Mouse (Mus musculus) cerebellum, adult 2 months (tissue): ENCODE results near the gene 1500011B03Rik. TPM values are rescaled to one million over a fixed set of nuclear protein-coding genes. Genes with fewer than 3 reads are reported as not detected.
"Not testable (repeated sequence)": the region's sequence is repeated elsewhere in the genome, so short reads cannot be mapped to it uniquely, and the experiment has no call there.

Experiments used
- DNase-seq, 2 experiments: peaks; one replicate each; pipeline ENCODE4 v3.0.0; 2021
- H3K27ac ChIP-seq: fragments of 200-500 bp; 2 replicates; pipeline ENCODE4 v1.5.1; 2012; ENCODE audit warnings: low read length, control low read depth, inconsistent platforms; ENCODE audit not compliant: insufficient read depth
- H3K27me3 ChIP-seq: fragments of 200-500 bp; 2 replicates; pipeline ENCODE4 v1.6.1; 2012; ENCODE audit warnings: inconsistent platforms, mild to moderate bottlenecking, low read length, moderate library complexity; ENCODE audit not compliant: control insufficient read depth, insufficient read depth
- H3K4me1 ChIP-seq: fragments of 200-500 bp; 2 replicates; pipeline ENCODE4 v1.6.1; 2011; ENCODE audit warnings: low read length; ENCODE audit not compliant: control insufficient read depth, insufficient read depth
- H3K4me3 ChIP-seq: fragments of 200-500 bp; replicated peaks from 2 replicates; pipeline ENCODE3; 2011; ENCODE audit warnings: mild to moderate bottlenecking, low read depth, low read length, control low read depth; ENCODE audit not compliant: insufficient read depth
- CTCF ChIP-seq: fragments of 200-500 bp; IDR thresholded peaks from 2 replicates; pipeline ENCODE4 v1.5.1; 2011; ENCODE audit warnings: low read depth, mild to moderate bottlenecking, control low read depth, low read length, moderate library complexity, borderline replicate concordance; ENCODE audit not compliant: insufficient read depth
- POLR2A ChIP-seq: fragments of 200-500 bp; IDR thresholded peaks from 2 replicates; pipeline ENCODE4 v1.6.1; 2011; ENCODE audit warnings: low read length, control low read depth, borderline replicate concordance; ENCODE audit not compliant: insufficient read depth
- WGBS: fragments of 180-500 bp; shearing (Covaris S2); methylation state at CpG from one replicate; pipeline ENCODE4 v1.1.7; 2018; 5-methylcytosine and 5-hydroxymethylcytosine counted together
- polyA plus RNA-seq: library from polyadenylated mRNA; depleted of rRNA; stranded (reverse); fragments of >200 nt; gene quantifications from 2 replicates; pipeline ENCODE4 v1.2.3, GENCODE M21; 2012

Gene 1500011B03Rik
- polyA plus RNA-seq, 1 experiment, result 230 TPM

DNA sequence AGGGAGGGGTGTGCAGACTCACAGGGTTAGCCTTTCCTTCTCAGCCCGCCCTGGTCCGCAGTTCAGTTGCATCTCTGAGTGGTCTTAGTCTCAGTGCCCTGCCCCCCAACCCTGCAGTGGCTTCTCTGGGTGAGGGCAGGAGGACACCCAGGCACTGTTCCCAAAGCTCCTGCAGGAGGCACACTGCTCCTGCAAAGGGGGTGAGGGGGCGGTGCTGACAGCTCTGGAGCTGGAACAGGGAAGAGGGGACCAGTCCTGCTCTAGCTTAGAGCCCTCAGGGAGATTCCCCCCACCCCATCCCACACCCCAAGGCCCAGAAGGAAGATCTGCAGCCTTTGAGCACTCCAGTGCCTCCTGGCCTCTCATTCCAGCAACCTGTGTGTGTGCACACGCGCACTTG is 19.4 kb upstream of the 1500011B03Rik start:
- Histone ChIP-seq H3K27ac (no peak overlapping the region), H3K4me3 (no peak overlapping the region), H3K27me3 (no peaks in the 10 kb centered on the region), H3K4me1 (no peaks in the 10 kb centered on the region)
- TF ChIP-seq CTCF (no peak), POLR2A (no peak)
- WGBS, result 39% methylated on average over 5 of the region's 5 CpGs
- DNase-seq, result no peak

DNA sequence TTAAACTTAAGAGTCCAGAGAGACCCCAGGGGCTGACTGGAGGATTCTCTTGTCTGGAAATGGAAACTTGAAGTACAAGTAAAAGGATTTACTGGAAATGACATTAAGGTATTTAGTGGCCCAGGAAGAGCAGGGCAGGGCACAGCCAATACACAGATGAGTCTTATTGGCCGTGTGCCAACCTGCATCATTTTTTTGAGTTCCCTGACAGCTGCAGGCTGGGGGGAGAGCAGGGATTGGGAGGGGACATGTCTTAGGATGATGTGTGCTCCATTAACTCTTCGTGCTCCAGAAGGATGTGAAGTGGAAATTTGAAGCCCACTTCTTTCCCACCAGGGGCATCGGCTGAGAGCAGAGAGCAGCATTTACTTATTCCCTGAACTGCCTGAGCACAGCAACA is 18.9 kb upstream of the 1500011B03Rik start:
- not testable (repeated sequence) for DNase-seq, H3K4me1 ChIP-seq, H3K27ac ChIP-seq, H3K4me3 ChIP-seq, H3K27me3 ChIP-seq
- 10% methylated on average over 3 of the region's 3 CpGs for WGBS

DNA sequence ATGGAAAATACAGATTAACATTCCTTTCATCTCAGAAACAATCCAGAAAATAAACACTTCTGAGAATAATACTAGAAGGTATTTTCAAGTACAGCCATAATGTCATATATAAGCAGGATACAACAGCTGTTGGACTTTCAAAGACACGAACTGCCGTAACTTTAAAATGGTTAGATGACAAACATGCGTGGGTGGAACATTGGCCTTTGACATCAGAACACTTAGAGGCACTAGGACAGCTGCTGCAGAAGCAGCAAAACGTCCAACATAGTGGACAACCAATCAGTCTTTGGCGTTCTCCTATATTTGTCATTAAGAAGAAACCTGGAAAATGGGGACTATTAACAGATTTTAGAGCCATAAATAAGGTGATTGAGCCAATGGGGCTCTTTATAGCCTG is 17.2 kb upstream of the 1500011B03Rik start:
- 79% methylated on average over 5 of the region's 5 CpGs for WGBS
- DNase-seq, H3K4me1 ChIP-seq, H3K27me3 ChIP-seq, H3K27ac ChIP-seq, H3K4me3 ChIP-seq: not testable (repeated sequence)

DNA sequence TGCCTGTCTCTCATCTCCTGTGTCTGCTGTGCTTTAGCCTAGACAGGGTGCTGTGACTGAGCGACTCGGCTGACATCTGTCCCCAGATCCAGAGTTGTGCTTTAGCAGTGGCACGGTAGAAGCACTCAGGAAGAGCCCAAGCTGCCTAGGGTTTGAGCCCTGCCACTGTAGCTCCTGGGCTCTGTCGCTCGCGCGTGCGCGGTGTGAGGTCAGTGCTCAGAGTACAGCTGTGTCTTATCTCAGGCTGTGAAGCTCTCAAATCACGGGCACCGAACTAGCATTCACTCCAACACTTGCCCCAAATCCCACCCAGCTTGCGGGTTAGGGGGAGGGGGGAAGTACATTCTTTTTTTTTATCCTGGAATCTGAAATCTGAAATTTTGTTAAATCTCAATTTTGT is 13.6 kb upstream of the 1500011B03Rik start:
- Histone ChIP-seq H3K4me3 (no peak overlapping the region), H3K27me3 (no peaks in the 10 kb centered on the region), H3K4me1 (no peaks in the 10 kb centered on the region), H3K27ac (no peak overlapping the region)
- 70% methylated on average over 12 of the region's 12 CpGs for WGBS
- TF ChIP-seq POLR2A (no peak), CTCF (no peak)
- no peak for DNase-seq

DNA sequence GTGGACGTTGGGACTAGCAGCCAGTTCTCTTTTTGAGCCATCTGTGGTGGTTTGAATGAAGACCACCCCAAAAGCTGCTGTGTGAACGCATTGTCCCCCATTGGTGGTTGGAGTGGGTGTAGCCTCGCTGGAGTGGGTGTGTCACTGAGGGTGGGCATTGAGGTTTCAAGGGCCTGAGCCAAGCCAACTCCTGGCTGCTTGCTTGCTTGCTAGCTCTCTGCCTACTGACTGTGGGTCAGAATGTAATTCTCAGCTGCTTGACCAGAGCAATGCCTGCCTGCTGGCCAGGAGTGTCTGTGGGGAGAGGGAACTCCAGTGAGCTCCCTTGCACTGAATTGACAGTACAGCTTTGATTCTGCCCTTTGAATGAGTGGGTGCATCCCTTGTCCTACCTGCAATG is 6.5 kb upstream of the 1500011B03Rik start:
- no peak for TF ChIP-seq CTCF
- TF ChIP-seq POLR2A, result no peak
- 39% methylated on average over 3 of the region's 3 CpGs for WGBS
- DNase-seq, result no peak
- Histone ChIP-seq H3K4me3 (no peak overlapping the region), H3K27ac (no peak overlapping the region), H3K4me1 (no peaks in the 10 kb centered on the region), H3K27me3 (no peaks in the 10 kb centered on the region)

DNA sequence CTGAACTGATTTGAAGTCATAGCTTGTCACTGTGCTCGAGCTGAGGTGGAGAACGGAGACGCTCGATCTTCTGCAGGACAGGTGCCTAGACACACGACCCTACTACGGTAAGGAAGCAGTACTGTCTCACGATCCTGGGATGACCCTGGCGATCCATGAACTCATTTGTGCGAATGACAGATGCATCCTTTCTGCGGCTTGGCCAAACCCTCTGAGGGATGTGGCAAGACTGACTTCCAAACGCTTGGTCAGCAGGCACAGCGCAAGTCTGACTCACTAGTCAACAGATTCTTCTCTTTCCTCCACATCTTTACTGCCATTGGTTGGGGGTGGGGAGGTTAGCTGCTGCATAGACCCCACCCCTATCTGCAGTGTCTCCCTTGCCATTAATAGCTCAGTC is 4.2 kb upstream of the 1500011B03Rik start:
- TF ChIP-seq CTCF (no peak), POLR2A (no peak)
- WGBS, result 54% methylated on average over 12 of the region's 12 CpGs
- no peak overlapping the region for H3K4me3 ChIP-seq
- H3K4me1 ChIP-seq, result no peaks in the 10 kb centered on the region
- no peak for DNase-seq
- no peak overlapping the region for H3K27ac ChIP-seq
- H3K27me3 ChIP-seq, result no peaks in the 10 kb centered on the region

DNA sequence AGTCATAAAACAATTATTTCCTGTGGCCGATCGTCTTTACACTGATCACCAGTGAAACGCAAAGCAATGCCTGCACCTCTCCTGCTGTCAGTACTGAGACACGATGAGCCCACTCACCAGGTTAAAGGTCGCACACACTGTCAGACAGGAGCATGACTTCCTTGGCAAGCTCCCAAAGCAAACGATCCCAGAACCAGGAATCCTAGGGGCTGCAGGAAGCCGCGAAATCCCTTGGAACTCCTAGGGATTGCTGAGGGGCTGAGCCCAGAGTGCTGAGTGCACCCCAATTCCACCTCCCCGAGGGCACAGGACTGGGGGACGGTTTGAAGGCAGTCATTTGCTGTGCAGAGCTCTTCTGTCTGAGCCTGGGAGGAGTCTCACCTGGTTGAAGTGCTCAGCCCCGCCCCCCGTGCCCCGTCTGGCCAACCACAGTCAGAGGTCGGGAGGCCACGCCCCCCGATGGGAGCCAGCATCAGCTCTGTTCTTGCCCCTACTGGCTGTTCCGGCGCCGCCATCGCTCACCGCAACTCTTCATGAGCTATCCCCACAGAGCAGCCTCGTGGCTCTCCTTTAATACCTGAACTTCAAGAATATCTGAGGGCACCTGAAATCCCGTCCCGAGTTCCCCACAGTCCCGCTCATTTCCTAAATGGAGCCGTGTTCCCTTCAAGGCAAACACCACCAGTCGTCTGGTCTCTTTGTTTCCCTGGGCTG is 2.9 kb upstream of the 1500011B03Rik start:
- no peaks in the 10 kb centered on the region for H3K27me3 ChIP-seq
- peak overlapping the region; percentile 51 for H3K4me3 ChIP-seq
- 8% methylated on average over 27 of the region's 27 CpGs for WGBS
- H3K4me1 ChIP-seq, result no peaks in the 10 kb centered on the region
- H3K27ac ChIP-seq, result no peak overlapping the region
- peak; percentile 70 to 76 for DNase-seq
- no peak for TF ChIP-seq POLR2A
- TF ChIP-seq CTCF, result no peak

DNA sequence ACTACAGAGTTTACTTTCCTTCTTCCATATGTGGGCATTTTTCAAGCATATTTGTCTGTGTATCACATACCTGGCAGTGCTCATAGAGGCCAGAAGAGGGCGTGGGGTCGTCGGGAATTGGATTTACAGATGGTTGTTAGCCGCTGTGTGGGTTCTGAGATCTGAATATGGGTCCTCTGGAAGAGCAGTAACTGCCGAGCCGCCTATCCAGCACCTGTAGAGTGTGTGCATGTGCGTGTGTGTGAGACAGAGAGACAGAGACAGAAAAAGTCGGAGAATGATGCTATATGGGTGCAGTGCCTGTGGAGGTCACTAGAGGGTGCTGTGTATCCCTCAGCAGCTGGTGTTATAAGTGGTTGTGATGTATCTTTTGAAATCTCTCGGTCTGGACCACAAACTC is 929 bp upstream of the 1500011B03Rik start:
- TF ChIP-seq CTCF (peak; percentile 77), POLR2A (no peak)
- H3K27me3 ChIP-seq, result no peaks in the 10 kb centered on the region
- H3K4me1 ChIP-seq, result no peaks in the 10 kb centered on the region
- H3K4me3 ChIP-seq, result peak overlapping the region; percentile 1
- DNase-seq, result peak; percentile 45 to 61
- 9% methylated on average over 9 of the region's 9 CpGs for WGBS
- H3K27ac ChIP-seq, result no peak overlapping the region
